Comparison of ENCODE assay signal across 13 mouse cellular contexts in the genomic region with DNA sequence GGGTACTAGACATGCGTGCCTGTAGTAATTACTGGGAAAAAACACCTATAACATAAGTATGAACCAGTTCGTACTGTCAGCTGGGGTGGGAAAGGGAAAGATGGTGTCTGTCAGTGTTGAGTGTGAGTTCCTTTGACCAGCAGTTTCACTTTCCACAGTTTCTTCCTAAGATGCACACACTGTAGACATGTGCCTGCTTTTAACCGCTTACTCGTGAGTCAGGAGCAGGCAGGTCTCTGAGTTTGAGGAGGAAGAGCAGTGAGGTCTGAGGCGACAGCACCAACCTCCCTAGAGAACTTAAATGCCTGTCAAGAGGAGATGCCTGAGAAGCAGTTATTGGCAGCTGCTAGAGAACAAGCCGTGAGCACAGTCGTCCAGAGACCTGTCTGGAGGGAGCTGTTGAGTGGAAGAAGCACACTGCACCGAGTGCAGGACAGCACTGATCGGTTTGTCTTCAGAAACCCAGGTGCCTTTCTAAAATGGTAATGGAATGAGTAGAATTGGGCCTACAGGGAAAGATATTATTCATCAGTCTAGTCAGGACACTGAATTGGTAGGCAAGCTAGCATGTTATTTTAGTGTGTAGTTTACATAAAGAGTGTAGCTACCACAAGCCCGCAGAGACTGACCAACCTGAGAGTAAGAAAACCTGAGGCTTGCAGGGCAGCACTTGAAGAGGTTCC.
"Had no signal": no experiment of that assay in that cellular context is flagged by ENCODE, and none has a peak within 500 bp of the region (broad histone marks: within the 10 kb centered on the region; RNA-seq: fewer than 3 reads in every experiment).

No protein-coding gene starts in this region.

- H3K27me3 ChIP-seq: midbrain, embryonic 12.5 days; midbrain, embryonic 15.5 days; neural tube, embryonic 12.5 days had no signal

- H3K4me3 ChIP-seq: midbrain, embryonic 10.5 days; midbrain, embryonic 12.5 days; midbrain, embryonic 15.5 days; neural tube, embryonic 12.5 days had no signal

- H3K4me1 ChIP-seq: midbrain, embryonic 10.5 days; midbrain, embryonic 12.5 days; midbrain, embryonic 15.5 days; neural tube, embryonic 12.5 days had no signal

- DNase-seq: lung, adult 18-20 months; lung, embryonic 14.5 days; lung, postnatal 14 days; lung, postnatal 36 days; right cerebral cortex, postnatal 14 days; spleen, adult 18-20 months; thymus, adult 18-20 months; thymus, postnatal 14 days; thymus, postnatal 36 days had no signal

- H3K27ac ChIP-seq: midbrain, embryonic 10.5 days; midbrain, embryonic 12.5 days; midbrain, embryonic 15.5 days; neural tube, embryonic 12.5 days had no signal

- H3K9ac ChIP-seq: lung, embryonic 14.5 days; midbrain, embryonic 12.5 days; midbrain, embryonic 15.5 days; neural tube, embryonic 12.5 days had no signal
